Mouse (Mus musculus): ENCODE results near the gene 9530003J23Rik. TPM values are rescaled to one million over a fixed set of nuclear protein-coding genes. Genes with fewer than 3 reads are reported as not detected.
"Not testable (repeated sequence)": the region's sequence is repeated elsewhere in the genome, so short reads cannot be mapped to it uniquely, and the experiment has no call there.

The 9530003J23Rik gene
- not detected in 2 replicates for total RNA-seq (2021)
- long read RNA-seq, experiment 1 = 0 reads
- long read RNA-seq, experiment 2 = 0 reads

- no peak for DNase-seq
These were observed at the start of gene 9530003J23Rik for GRCm38 (mm10) chr10:117238603-117239002. Gene 9530003J23Rik, minus strand, starts transcription at chr10:117238703.

- no peak for DNase-seq
These were observed 48.8 kb upstream of the 9530003J23Rik start for GRCm38 (mm10) chr10:117287226-117287850.

GRCm38 (mm10) chr10:117286366-117286970 is 48.0 kb upstream of the 9530003J23Rik start:
- no peak for DNase-seq

- DNase-seq = not testable (repeated sequence)
These were observed 47.1 kb upstream of the 9530003J23Rik start for GRCm38 (mm10) chr10:117285584-117285983.

- DNase-seq = no peak
These were observed 46.3 kb upstream of the 9530003J23Rik start for GRCm38 (mm10) chr10:117284578-117285520.

GRCm38 (mm10) chr10:117283871-117284577 is 45.5 kb upstream of the 9530003J23Rik start:
- DNase-seq = no peak

- not testable (repeated sequence) for DNase-seq
These were observed 44.7 kb upstream of the 9530003J23Rik start for GRCm38 (mm10) chr10:117283196-117283595.

GRCm38 (mm10) chr10:117282551-117282950 is 44.0 kb upstream of the 9530003J23Rik start:
- no peak for DNase-seq

- peak; percentile 31 for DNase-seq
These were observed 43.5 kb upstream of the 9530003J23Rik start, which contains the start of gene Lyz2 for GRCm38 (mm10) chr10:117282049-117282448. Gene Lyz2, minus strand, starts transcription at chr10:117282321.

- DNase-seq = no peak
These were observed 42.9 kb upstream of the 9530003J23Rik start for GRCm38 (mm10) chr10:117281381-117281920.

- DNase-seq = no peak
These were observed 41.5 kb upstream of the 9530003J23Rik start for GRCm38 (mm10) chr10:117280000-117280399.

- not testable (repeated sequence) for DNase-seq
These were observed 40.0 kb upstream of the 9530003J23Rik start for GRCm38 (mm10) chr10:117278510-117278909.

- not testable (repeated sequence) for DNase-seq
These were observed 39.3 kb upstream of the 9530003J23Rik start for GRCm38 (mm10) chr10:117277779-117278178.

GRCm38 (mm10) chr10:117275681-117276369 is 37.3 kb upstream of the 9530003J23Rik start:
- no peak for DNase-seq

- not testable (repeated sequence) for DNase-seq
These were observed 36.1 kb upstream of the 9530003J23Rik start for GRCm38 (mm10) chr10:117274645-117275044.

- DNase-seq = no peak
These were observed 33.5 kb upstream of the 9530003J23Rik start for GRCm38 (mm10) chr10:117272023-117272422.

- DNase-seq = no peak
These were observed 21.4 kb upstream of the 9530003J23Rik start for GRCm38 (mm10) chr10:117259870-117260269.

- DNase-seq = no peak
These were observed 2.6 kb downstream of the 9530003J23Rik start for GRCm38 (mm10) chr10:117235866-117236265.

GRCm38 (mm10) chr10:117234825-117235224 is 3.7 kb downstream of the 9530003J23Rik start:
- DNase-seq = peak; percentile 51

- DNase-seq = no peak
These were observed 8.7 kb downstream of the 9530003J23Rik start for GRCm38 (mm10) chr10:117229826-117230225.

GRCm38 (mm10) chr10:117226002-117226401 is 12.5 kb downstream of the 9530003J23Rik start:
- DNase-seq = no peak

All from adrenal gland, postnatal 14 days (tissue).